Comparison of ENCODE assay signal across 17 mouse cellular contexts in the genomic region with DNA sequence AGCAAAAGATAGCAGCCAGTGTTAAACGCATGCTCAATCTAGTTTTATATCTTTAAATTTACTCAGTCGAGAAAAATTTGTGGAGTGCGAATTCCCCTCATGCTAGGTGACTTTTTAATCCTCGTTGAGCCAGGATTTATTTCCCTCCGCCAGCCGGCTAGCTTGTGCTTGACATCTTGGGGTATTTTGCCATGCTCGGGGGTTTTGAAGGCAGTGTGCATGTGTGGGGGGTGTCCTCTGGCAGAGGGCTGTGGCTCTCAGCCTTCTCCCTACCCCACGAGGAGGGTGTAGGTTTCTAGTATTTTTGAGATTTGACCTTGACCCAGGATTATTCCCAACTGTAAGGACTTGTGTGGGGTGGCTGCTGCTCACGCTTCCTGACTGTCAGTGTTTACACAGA.
"Had no signal": no experiment of that assay in that cellular context is flagged by ENCODE, and none has a peak within 500 bp of the region (broad histone marks: within the 10 kb centered on the region; RNA-seq: fewer than 3 reads in every experiment).

No protein-coding gene starts in this region.

- ATAC-seq: midbrain, embryonic 15.5 days had no signal

- H3K4me2 ChIP-seq: lung, embryonic 14.5 days; midbrain, embryonic 15.5 days; neural tube, embryonic 13.5 days; neural tube, embryonic 15.5 days had no signal

- H3K9ac ChIP-seq: liver, embryonic 14.5 days; lung, embryonic 14.5 days; midbrain, embryonic 15.5 days; neural tube, embryonic 13.5 days; neural tube, embryonic 15.5 days had no signal

- H3K4me3 ChIP-seq: midbrain, embryonic 10.5 days; midbrain, embryonic 15.5 days; myocyte; neural tube, embryonic 13.5 days; neural tube, embryonic 15.5 days had no signal

- H3K27me3 ChIP-seq: neural tube, embryonic 13.5 days had no signal

- H3K36me3 ChIP-seq: midbrain, embryonic 10.5 days; midbrain, embryonic 15.5 days; neural tube, embryonic 15.5 days had no signal

- H3K9me3 ChIP-seq: midbrain, embryonic 10.5 days; midbrain, embryonic 15.5 days; neural tube, embryonic 15.5 days had no signal

- H3K27ac ChIP-seq: liver, embryonic 14.5 days; midbrain, embryonic 10.5 days; midbrain, embryonic 15.5 days; neural tube, embryonic 13.5 days; neural tube, embryonic 15.5 days had no signal

- H3K4me1 ChIP-seq: midbrain, embryonic 15.5 days had no signal

- DNase-seq: lung, adult 18-20 months; lung, embryonic 14.5 days; lung, postnatal 10 days; lung, postnatal 4 days; right cerebral cortex, adult 18-20 months; right cerebral cortex, postnatal 25 days; right cerebral cortex, postnatal 4 days; spleen, adult 18-20 months; thymus, adult 18-20 months; thymus, postnatal 14 days; thymus, postnatal 36 days had no signal
